Mouse (Mus musculus): ENCODE measurements around the gene Dab2ip. TPM values are rescaled to one million over a fixed set of nuclear protein-coding genes. Genes with fewer than 3 reads are reported as not detected.

Dab2ip gene
- polyA plus RNA-seq, 1 experiment, result 46.9 TPM

DNA sequence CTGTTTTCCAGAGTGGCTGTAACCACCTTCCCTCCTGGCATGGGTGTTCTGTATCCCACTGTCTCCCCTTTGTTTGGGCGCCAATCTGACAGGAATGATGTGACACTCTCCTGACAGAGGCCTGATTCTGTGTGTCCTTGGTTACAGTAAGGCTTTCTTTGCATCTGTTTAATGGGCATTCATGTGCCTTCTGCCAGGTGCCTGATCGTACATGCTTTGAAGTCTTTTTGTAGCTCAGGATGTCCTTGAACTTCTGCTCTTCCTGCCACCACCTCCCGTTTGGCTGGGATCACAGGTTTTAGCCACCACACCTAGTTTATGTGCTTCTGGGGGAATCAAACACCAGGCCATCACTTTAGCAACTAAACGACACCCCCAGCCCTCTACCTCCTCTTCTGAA lies 22.0 kb downstream of the Dab2ip start:
- no peak overlapping the region for H3K4me3 ChIP-seq
- no peak overlapping the region for H3ac ChIP-seq (ENCODE audit: control insufficient read depth, insufficient read length)
- H3K27me3 ChIP-seq (ENCODE audit: control insufficient read depth, insufficient read depth, insufficient read length), result no peaks in the 10 kb centered on the region
- TF ChIP-seq MYOD1 (IDR thresholded peaks at IDR 0.05; ENCODE audit: control insufficient read depth in 1 of 3, insufficient read length in 2 of 3, low read depth in 2 of 3) (no peak), POLR2AphosphoS2 (IDR thresholded peaks at IDR 0.05; ENCODE audit: insufficient read length, low read depth) (no peak), TCF12 (IDR thresholded peaks at IDR 0.05; ENCODE audit: insufficient read depth, poor library complexity, severe bottlenecking) (no peak), POLR2A (IDR thresholded peaks at IDR 0.05; ENCODE audit: insufficient read length, low read depth) (no peak), REST (IDR thresholded peaks at IDR 0.05; ENCODE audit: insufficient read depth, insufficient read length) (no peak), USF1 (IDR thresholded peaks at IDR 0.05; ENCODE audit: low read depth) (no peak), MYOG (IDR thresholded peaks at IDR 0.05; ENCODE audit: control insufficient read depth in 1 of 3, insufficient read depth in 1 of 3, insufficient read length in 2 of 3, low read depth in 2 of 3) (no peak), TCF3 (IDR thresholded peaks at IDR 0.05; ENCODE audit: insufficient read length, low read depth) (no peak), CEBPB (IDR thresholded peaks at IDR 0.05; ENCODE audit: insufficient read depth, poor library complexity, severe bottlenecking) (no peak), MAX (IDR thresholded peaks at IDR 0.05; ENCODE audit: low read depth) (no peak), E2F4 (IDR thresholded peaks at IDR 0.05; ENCODE audit: insufficient read depth) (no peak), SRF (IDR thresholded peaks at IDR 0.05; ENCODE audit: control insufficient read depth, insufficient read length, low read depth) (no peak)
- H3K36me3 ChIP-seq (ENCODE audit: control insufficient read depth, insufficient read depth), result no peaks in the 10 kb centered on the region
- H3K79me2 ChIP-seq (ENCODE audit: control insufficient read depth, insufficient read depth), result no peaks in the 10 kb centered on the region
- H3K4me2 ChIP-seq (ENCODE audit: low read depth), result no peak overlapping the region

DNA sequence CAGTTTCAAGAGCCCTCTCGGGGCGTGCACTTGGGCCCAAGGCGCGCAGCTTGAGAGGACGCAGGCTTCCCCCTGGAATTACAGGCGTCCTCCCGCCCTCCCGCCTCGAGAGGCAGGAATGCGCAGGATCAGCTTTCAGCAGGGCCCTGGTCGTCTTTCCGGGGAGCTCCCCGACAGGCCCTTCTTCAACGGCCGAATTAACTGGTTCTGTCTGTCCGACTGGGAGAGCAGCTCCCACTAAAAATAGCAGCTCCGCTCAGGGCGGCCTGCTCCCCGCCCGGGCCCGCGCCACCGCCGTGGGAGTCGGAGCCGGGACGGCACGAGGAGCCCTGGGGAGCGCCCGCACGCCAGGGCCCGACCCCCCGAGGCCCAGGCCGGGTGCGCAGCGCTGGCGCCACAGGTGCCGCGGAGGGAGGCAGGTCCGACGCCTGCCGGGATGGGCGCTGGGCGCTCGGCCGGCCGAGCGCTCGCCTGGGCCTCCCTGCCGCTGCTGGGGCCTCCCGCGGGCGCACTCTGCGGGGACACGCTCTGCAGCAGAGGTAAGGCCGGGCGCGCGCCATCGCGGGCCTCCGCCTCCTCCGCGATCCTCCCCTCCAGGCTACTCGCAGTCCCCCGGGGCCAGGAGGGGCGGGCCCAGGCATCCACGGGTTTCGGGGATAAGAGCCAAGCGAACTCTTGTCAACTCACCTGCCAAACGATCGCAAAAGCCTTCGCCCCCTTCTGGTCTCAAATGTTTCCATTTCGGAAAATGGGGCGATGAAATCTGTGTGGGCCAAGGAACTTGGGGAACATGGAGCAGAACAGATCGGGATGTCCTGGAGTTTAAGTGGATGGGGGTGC lies 23.7 kb downstream of the Dab2ip start:
- H3K27me3 ChIP-seq (ENCODE audit: control insufficient read depth, insufficient read depth, insufficient read length), result no peaks in the 10 kb centered on the region
- H3K4me2 ChIP-seq (ENCODE audit: low read depth), result peak overlapping the region; percentile 94
- no peaks in the 10 kb centered on the region for H3K36me3 ChIP-seq (ENCODE audit: control insufficient read depth, insufficient read depth)
- H3K79me2 ChIP-seq (ENCODE audit: control insufficient read depth, insufficient read depth), result no peaks in the 10 kb centered on the region
- peak overlapping the region; percentile 27 for H3K4me3 ChIP-seq
- TF ChIP-seq POLR2AphosphoS2 (IDR thresholded peaks at IDR 0.05; ENCODE audit: insufficient read length, low read depth), result no peak
- TF ChIP-seq E2F4 (IDR thresholded peaks at IDR 0.05; ENCODE audit: insufficient read depth), result no peak
- peak; percentile 31 for TF ChIP-seq POLR2A (IDR thresholded peaks at IDR 0.05; ENCODE audit: insufficient read length, low read depth)
- peak in 1 of 3 experiments; percentile 26 for TF ChIP-seq MYOD1 (IDR thresholded peaks at IDR 0.05; ENCODE audit: control insufficient read depth in 1 of 3, insufficient read length in 2 of 3, low read depth in 2 of 3)
- no peak for TF ChIP-seq CEBPB (IDR thresholded peaks at IDR 0.05; ENCODE audit: insufficient read depth, poor library complexity, severe bottlenecking)
- no peak for TF ChIP-seq MAX (IDR thresholded peaks at IDR 0.05; ENCODE audit: low read depth)
- TF ChIP-seq TCF3 (IDR thresholded peaks at IDR 0.05; ENCODE audit: insufficient read length, low read depth), result no peak
- TF ChIP-seq SRF (IDR thresholded peaks at IDR 0.05; ENCODE audit: control insufficient read depth, insufficient read length, low read depth), result no peak
- peak in 1 of 3 experiments; percentile 8 for TF ChIP-seq MYOG (IDR thresholded peaks at IDR 0.05; ENCODE audit: control insufficient read depth in 1 of 3, insufficient read depth in 1 of 3, insufficient read length in 2 of 3, low read depth in 2 of 3)
- no peak for TF ChIP-seq TCF12 (IDR thresholded peaks at IDR 0.05; ENCODE audit: insufficient read depth, poor library complexity, severe bottlenecking)
- no peak for TF ChIP-seq REST (IDR thresholded peaks at IDR 0.05; ENCODE audit: insufficient read depth, insufficient read length)
- no peak for TF ChIP-seq USF1 (IDR thresholded peaks at IDR 0.05; ENCODE audit: low read depth)
- H3ac ChIP-seq (ENCODE audit: control insufficient read depth, insufficient read length), result peak overlapping the region; percentile 28

DNA sequence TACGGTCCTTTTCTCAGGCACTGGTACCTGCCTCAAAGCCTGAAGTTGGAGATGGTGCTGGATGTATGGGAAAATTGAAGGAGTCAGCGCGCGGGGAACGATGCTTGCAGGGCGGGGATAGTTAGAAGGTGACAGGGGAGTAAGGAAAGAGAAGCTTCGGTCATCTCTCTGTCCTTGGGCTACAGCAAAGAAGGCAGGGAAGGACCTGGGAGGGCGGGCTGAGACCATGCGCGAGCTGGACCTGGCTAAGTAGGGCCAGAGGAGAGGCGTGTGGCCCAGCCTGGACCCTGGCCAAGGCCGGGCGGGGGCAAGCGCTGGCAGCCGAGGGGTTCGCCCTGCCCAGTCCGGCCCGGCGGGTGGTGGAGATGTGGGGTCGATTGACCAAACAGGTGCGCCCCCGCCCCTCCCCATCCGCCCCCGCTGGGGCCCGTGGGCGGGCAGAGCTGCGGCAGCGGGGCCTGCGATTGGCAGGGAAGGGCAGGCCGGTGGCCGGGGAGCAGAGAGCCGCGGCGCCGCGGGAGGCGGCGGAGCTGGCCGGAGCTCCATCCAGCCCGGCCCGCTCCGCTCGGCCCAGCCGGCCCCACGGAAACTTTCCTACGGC lies 24.4 kb downstream of the Dab2ip start:
- TF ChIP-seq E2F4 (IDR thresholded peaks at IDR 0.05; ENCODE audit: insufficient read depth) (no peak), MYOG (IDR thresholded peaks at IDR 0.05; ENCODE audit: control insufficient read depth in 1 of 3, insufficient read depth in 1 of 3, insufficient read length in 2 of 3, low read depth in 2 of 3) (peak in 2 of 3 experiments; percentile 69 to 89), POLR2A (IDR thresholded peaks at IDR 0.05; ENCODE audit: insufficient read length, low read depth) (peak; percentile 43), MAX (IDR thresholded peaks at IDR 0.05; ENCODE audit: low read depth) (no peak), MYOD1 (IDR thresholded peaks at IDR 0.05; ENCODE audit: control insufficient read depth in 1 of 3, insufficient read length in 2 of 3, low read depth in 2 of 3) (peak in 2 of 3 experiments; percentile 65 to 93), SRF (IDR thresholded peaks at IDR 0.05; ENCODE audit: control insufficient read depth, insufficient read length, low read depth) (no peak)
- Histone ChIP-seq H3ac (ENCODE audit: control insufficient read depth, insufficient read length) (peak overlapping the region; percentile 28), H3K36me3 (ENCODE audit: control insufficient read depth, insufficient read depth) (no peaks in the 10 kb centered on the region), H3K4me3 (peak overlapping the region; percentile 27), H3K4me2 (ENCODE audit: low read depth) (peak overlapping the region; percentile 94), H3K79me2 (ENCODE audit: control insufficient read depth, insufficient read depth) (no peaks in the 10 kb centered on the region), H3K27me3 (ENCODE audit: control insufficient read depth, insufficient read depth, insufficient read length) (no peaks in the 10 kb centered on the region)

DNA sequence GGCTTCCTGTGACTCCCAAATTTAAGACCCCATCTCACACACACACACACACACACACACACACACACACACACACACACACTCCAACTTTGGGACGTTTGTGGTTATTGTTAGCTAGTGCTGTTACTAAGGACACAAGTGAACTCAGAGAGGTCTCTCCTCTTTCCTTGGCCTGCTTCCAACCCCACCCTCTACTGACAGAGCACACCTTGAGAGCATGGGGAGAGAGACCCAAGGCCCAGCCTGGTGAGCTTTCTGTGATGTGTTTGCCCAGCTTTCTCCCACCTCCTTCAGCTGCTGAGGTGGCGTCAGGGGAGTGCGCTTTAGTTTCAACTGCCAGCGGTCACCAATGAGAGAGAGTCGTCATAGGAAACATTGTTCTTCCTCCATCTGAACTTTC lies 25.3 kb downstream of the Dab2ip start:
- H3K36me3 ChIP-seq (ENCODE audit: control insufficient read depth, insufficient read depth), result no peaks in the 10 kb centered on the region
- peak overlapping the region; percentile 27 for H3K4me3 ChIP-seq
- H3K27me3 ChIP-seq (ENCODE audit: control insufficient read depth, insufficient read depth, insufficient read length), result no peaks in the 10 kb centered on the region
- no peak overlapping the region for H3ac ChIP-seq (ENCODE audit: control insufficient read depth, insufficient read length)
- peak overlapping the region; percentile 94 for H3K4me2 ChIP-seq (ENCODE audit: low read depth)
- TF ChIP-seq POLR2A (IDR thresholded peaks at IDR 0.05; ENCODE audit: insufficient read length, low read depth), result no peak
- TF ChIP-seq MYOG (IDR thresholded peaks at IDR 0.05; ENCODE audit: control insufficient read depth in 1 of 3, insufficient read depth in 1 of 3, insufficient read length in 2 of 3, low read depth in 2 of 3), result no peak
- TF ChIP-seq CEBPB (IDR thresholded peaks at IDR 0.05; ENCODE audit: insufficient read depth, poor library complexity, severe bottlenecking), result no peak
- no peak for TF ChIP-seq REST (IDR thresholded peaks at IDR 0.05; ENCODE audit: insufficient read depth, insufficient read length)
- no peaks in the 10 kb centered on the region for H3K79me2 ChIP-seq (ENCODE audit: control insufficient read depth, insufficient read depth)

Measured in myocyte (in vitro differentiated cells).